Mouse (Mus musculus) midbrain, embryonic 14.5 days (tissue): ENCODE measurements around the gene Tspan3. TPM values are rescaled to one million over a fixed set of nuclear protein-coding genes. Genes with fewer than 3 reads are reported as not detected.

Source experiments
- ATAC-seq: fragments of 200-750 bp; cut with Nextera tagmentation; 2 replicates; pipeline ENCODE4 v1.8.0; 2017; ENCODE audit warnings: moderate number of reproducible peaks, moderate library complexity; ENCODE audit not compliant: low FRiP score, low TSS enrichment
- DNase-seq: peaks from one replicate; pipeline ENCODE4 v3.0.0-alpha.2; 2015
- H3K27ac ChIP-seq: fragments of 300-500 bp; sonication (generic); replicated peaks from 2 replicates; pipeline ENCODE4 v1.5.1; 2014; ENCODE audit warnings: mild to moderate bottlenecking, low read depth, low read length, moderate library complexity
- H3K27me3 ChIP-seq: fragments of 300-500 bp; sonication (generic); 2 replicates; pipeline ENCODE4 v1.6.1; 2014; ENCODE audit warnings: low read length, control low read depth, mixed read lengths; ENCODE audit not compliant: control insufficient read depth, insufficient read depth
- H3K36me3 ChIP-seq: fragments of 300-500 bp; sonication (generic); 2 replicates; pipeline ENCODE4 v1.6.1; 2014; ENCODE audit warnings: low read length, control low read depth; ENCODE audit not compliant: control insufficient read depth, insufficient read depth
- H3K4me1 ChIP-seq: fragments of 300-500 bp; sonication (generic); 2 replicates; pipeline ENCODE4 v1.6.1; 2014; ENCODE audit warnings: mild to moderate bottlenecking, antibody characterized with exemption, low read length, control low read depth; ENCODE audit not compliant: control insufficient read depth, insufficient read depth
- H3K4me2 ChIP-seq: fragments of 300-500 bp; sonication (generic); 2 replicates; pipeline ENCODE4 v1.6.1; 2014; ENCODE audit warnings: mild to moderate bottlenecking, low read length, moderate library complexity
- H3K4me3 ChIP-seq: fragments of 300-500 bp; sonication (generic); replicated peaks from 2 replicates; pipeline ENCODE4 v1.5.1; 2014; ENCODE audit warnings: low read depth, low read length
- H3K9ac ChIP-seq: fragments of 300-500 bp; sonication (generic); replicated peaks from 2 replicates; pipeline ENCODE4 v1.6.1; 2014; ENCODE audit warnings: mild to moderate bottlenecking, low read length, moderate library complexity
- H3K9me3 ChIP-seq: fragments of 300-500 bp; sonication (generic); 2 replicates; pipeline ENCODE4 v1.6.1; 2016; ENCODE audit warnings: low read length, control low read depth, mixed read lengths; ENCODE audit not compliant: control insufficient read depth
- WGBS: fragments of 180-500 bp; shearing (Covaris S2); extraction: QIAGEN DNeasy Blood & Tissue Kit; methylation state at CpG from one replicate; pipeline ENCODE4 v1.1.7; 2014; 5-methylcytosine and 5-hydroxymethylcytosine counted together
- polyA plus RNA-seq: library from polyadenylated mRNA; unstranded; fragments of >200 nt; fragmentation: Nextera tagmentation; extraction: Ambion mirVana; gene quantifications from 2 replicates; pipeline ENCODE4 v1.2.1, GENCODE M21; 2014

The Tspan3 gene
- polyA plus RNA-seq, 1 experiment from 2014 or later: 629 TPM

DNA sequence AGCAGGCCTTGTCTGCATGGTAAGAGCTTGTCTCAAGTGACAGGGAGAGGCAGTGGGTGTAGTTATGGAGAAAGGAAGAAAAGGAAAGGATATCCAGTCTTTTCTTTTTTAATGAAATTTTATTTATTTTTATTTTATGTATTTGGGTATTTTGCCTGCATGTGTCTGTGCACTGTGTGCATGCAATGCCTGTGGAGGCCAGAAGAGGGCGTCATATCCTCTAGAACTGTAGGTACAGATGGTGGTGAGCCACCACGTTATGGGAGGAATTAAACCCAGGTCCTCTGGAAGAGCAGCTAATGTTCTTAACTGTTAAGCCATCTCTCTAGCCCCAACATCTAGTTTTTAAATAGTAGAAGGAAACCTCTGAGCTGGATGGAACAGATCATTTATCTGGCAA is 73.2 kb downstream of the Tspan3 start:
- peaks cover 7% of the 10 kb centered on the region; the same call in 1 of the 2 replicates for H3K4me1 ChIP-seq
- H3K27me3 ChIP-seq: no peaks in the 10 kb centered on the region
- 53% methylated on average over 2 of the region's 2 CpGs for WGBS
- no peak overlapping the region for H3K27ac ChIP-seq
- H3K9ac ChIP-seq: no peak overlapping the region
- no peaks in the 10 kb centered on the region for H3K36me3 ChIP-seq
- H3K4me3 ChIP-seq: no peak overlapping the region
- no peak overlapping the region for H3K4me2 ChIP-seq
- no peaks in the 10 kb centered on the region for H3K9me3 ChIP-seq
- ATAC-seq (no peak), DNase-seq (no peak)

DNA sequence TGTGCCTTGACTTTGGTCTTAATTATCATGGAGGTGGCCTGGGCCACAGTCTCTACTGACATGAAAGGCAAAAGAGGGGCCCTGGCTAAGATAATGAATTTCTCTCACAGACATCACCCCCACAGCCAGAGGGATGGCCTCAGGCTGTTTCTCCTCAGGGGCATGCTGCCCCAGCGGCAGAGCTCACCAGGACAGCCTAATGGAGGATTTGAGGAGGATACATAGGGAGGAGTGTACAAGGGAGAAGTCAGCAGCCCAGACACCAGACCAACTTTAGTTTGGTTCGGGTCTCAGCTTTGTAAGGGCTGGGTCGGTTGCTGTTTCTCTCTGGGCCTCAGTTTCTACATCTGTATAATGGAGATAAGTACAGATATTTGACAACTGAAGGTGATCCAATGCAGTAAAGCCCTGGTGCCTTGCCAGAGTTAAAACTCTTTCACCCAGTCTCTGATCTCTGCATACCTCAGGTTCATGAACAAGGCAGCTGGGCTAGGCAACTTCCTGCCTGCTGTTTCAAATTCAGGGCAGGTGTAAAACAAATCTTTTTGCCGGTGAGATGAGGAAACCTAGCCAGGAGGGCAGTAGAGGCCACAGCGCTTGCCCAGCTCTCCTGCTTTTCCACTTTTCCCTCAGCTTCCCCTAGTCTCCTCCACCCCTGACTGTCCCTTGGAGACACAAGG is 74.6 kb downstream of the Tspan3 start:
- Histone ChIP-seq H3K4me3 (no peak overlapping the region), H3K4me2 (no peak overlapping the region), H3K27me3 (no peaks in the 10 kb centered on the region), H3K4me1 (peaks cover 7% of the 10 kb centered on the region; the same call in 1 of the 2 replicates), H3K9ac (no peak overlapping the region), H3K36me3 (no peaks in the 10 kb centered on the region), H3K9me3 (no peaks in the 10 kb centered on the region), H3K27ac (peak overlapping the region; percentile 60)
- WGBS: 75% methylated on average over 5 of the region's 5 CpGs
- DNase-seq (no peak), ATAC-seq (no peak; the same call in 1 of the 2 replicates)

DNA sequence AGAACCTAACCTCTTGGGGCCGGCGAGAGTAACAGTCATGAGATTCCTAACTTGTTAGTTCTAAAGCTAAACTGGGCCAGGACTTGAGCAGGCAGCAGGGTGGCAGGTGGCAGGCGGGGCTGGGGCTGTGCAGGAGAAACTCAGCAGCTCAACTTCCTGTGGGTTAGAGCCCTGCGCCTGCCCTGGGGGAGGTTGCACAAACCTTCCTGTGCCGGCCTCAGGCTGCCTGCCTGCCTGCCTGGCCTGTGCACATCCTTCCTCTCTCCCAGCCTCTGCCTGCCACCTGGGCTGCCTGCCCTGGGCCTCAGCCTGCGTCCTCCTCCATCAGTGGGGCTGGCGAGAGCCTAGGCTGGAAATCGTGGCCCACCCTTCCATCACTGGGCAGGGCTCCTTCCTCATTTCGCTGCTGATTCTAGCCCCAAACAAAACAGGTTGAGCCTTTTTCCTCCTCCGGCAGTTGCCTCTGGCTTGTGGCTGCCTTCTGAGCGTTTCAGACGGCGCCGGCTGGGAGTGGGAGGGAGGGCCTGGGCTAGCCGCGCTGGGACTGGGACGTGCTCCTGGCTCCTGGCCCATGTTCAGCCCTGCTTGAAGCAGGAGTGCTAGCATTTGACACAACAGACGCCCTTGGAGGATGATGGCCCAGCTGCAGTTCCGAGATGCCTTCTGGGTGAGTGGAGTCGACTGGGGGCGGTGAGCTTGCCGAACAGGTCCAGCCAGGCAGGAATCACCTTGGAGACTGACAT is 75.3 kb downstream of the Tspan3 start, which contains the start of gene Pstpip1:
TSS of gene Pstpip1 (plus strand) at position 185 of the 743 bp plus-strand sequence.
- Histone ChIP-seq H3K9ac (peak within 1 kb of the TSS; percentile 29), H3K27ac (peak within 1 kb of the TSS; percentile 60), H3K36me3 (no peaks in the 10 kb centered on the region), H3K9me3 (no peaks in the 10 kb centered on the region), H3K27me3 (no peaks in the 10 kb centered on the region), H3K4me2 (peak within 1 kb of the TSS; percentile 21; the same call in 1 of the 2 replicates), H3K4me1 (peaks cover 7% of the 10 kb centered on the region; the same call in 1 of the 2 replicates), H3K4me3 (no peak within 1 kb of the TSS)
- peak; percentile 63; the same call in 1 of the 2 replicates for ATAC-seq
- 35% methylated on average over 22 of the region's 22 CpGs for WGBS
- peak; percentile 75 for DNase-seq

DNA sequence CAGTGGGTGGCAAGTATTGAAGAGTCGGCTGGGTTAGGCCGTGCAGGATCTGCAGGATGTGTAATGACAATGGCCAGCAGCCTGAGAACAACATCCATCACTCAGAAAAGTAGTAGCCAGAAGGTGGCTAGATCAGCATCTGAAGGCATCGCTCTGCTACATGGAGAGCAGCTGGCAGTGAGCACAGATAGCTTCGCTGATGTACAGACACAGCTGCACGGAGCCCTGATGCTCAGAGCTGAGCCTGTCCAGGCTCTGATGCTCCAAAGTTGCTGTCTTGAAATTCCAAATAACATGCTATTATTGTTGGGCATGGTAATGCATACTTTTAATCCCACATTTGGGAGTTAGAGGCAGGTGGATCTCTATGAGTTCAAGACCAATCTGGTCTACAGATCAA is 78.8 kb downstream of the Tspan3 start:
- H3K4me1 ChIP-seq: peaks cover 7% of the 10 kb centered on the region; the same call in 1 of the 2 replicates
- no peak overlapping the region for H3K9ac ChIP-seq
- no peaks in the 10 kb centered on the region for H3K9me3 ChIP-seq
- ATAC-seq: no peak
- H3K27me3 ChIP-seq: no peaks in the 10 kb centered on the region
- no peaks in the 10 kb centered on the region for H3K36me3 ChIP-seq
- H3K27ac ChIP-seq: no peak overlapping the region
- H3K4me3 ChIP-seq: no peak overlapping the region
- whole genome bisulfite sequencing: 95% methylated on average over 5 of the region's 5 CpGs
- no peak for DNase-seq
- H3K4me2 ChIP-seq: no peak overlapping the region

Other genes with a start within 250 kb of the Tspan3 start
- gene Scaper, start 227.4 kb downstream of the Tspan3 start, polyA plus RNA-seq: 37.4 and 48.9 TPM in 2 replicates
- gene 4930563M21Rik, start 154.9 kb downstream of the Tspan3 start, polyA plus RNA-seq: not detected in 2 replicates
- gene Rcn2, start 123.6 kb downstream of the Tspan3 start, polyA plus RNA-seq: 292 and 344 TPM in 2 replicates
- gene Pstpip1, start 75.5 kb downstream of the Tspan3 start, polyA plus RNA-seq: 0.24 and 1.0 TPM in 2 replicates